ENCODE assay signal across 20 mouse cellular contexts in genomic region chr13:69845592-69845991, GRCm38 (mm10). TPM values are rescaled to one million over a fixed set of nuclear protein-coding genes. Genes with fewer than 3 reads are reported as not detected.
A peak's percentile ranks its signal among the peaks of the same experiment; 100 is the strongest.
DNase-seq lines count a peak whose midpoint lies in the region; ATAC-seq and TF ChIP-seq lines count a peak whose summit lies in the region.
"Had no signal": no experiment of that assay in that cellular context is flagged by ENCODE, and none has a peak within 500 bp of the region (broad histone marks: within the 10 kb centered on the region; RNA-seq: fewer than 3 reads in every experiment).

No protein-coding gene starts in this region.

- no peaks in the 10 kb centered on the region for H3K9me3 ChIP-seq in midbrain, embryonic 14.5 days (ENCODE audit: control insufficient read depth, low read length)
- H3K9me3 ChIP-seq in midbrain, postnatal 0 days (ENCODE audit: low read length) = no peaks in the 10 kb centered on the region
- H3K9me3 ChIP-seq: embryonic facial prominence, embryonic 10.5 days; intestine, embryonic 15.5 days; limb, embryonic 13.5 days; liver, embryonic 15.5 days; midbrain, embryonic 12.5 days had no signal

- H3K27ac ChIP-seq in layer of hippocampus, adult 2 months = no peak overlapping the region
- H3K27ac ChIP-seq in midbrain, embryonic 14.5 days (replicated peaks; ENCODE audit: low read depth, low read length) = no peak overlapping the region
- no peak overlapping the region for H3K27ac ChIP-seq in midbrain, postnatal 0 days (ENCODE audit: low read depth, low read length)
- H3K27ac ChIP-seq: embryonic facial prominence, embryonic 10.5 days; hindbrain, embryonic 14.5 days; intestine, embryonic 15.5 days; limb, embryonic 13.5 days; liver, embryonic 15.5 days; midbrain, embryonic 12.5 days had no signal

- H3K36me3 ChIP-seq in midbrain, embryonic 14.5 days (ENCODE audit: control insufficient read depth, insufficient read depth, low read length) = no peaks in the 10 kb centered on the region
- no peaks in the 10 kb centered on the region for H3K36me3 ChIP-seq in midbrain, postnatal 0 days (ENCODE audit: insufficient read depth, low read length)
- H3K36me3 ChIP-seq: embryonic facial prominence, embryonic 10.5 days; G1E; intestine, embryonic 15.5 days; limb, embryonic 13.5 days; liver, embryonic 15.5 days; midbrain, embryonic 12.5 days had no signal

- no peaks in the 10 kb centered on the region for H3K27me3 ChIP-seq in midbrain, embryonic 14.5 days (ENCODE audit: control insufficient read depth, insufficient read depth, low read length)
- H3K27me3 ChIP-seq in midbrain, postnatal 0 days (ENCODE audit: insufficient read depth, low read length) = no peaks in the 10 kb centered on the region
- H3K27me3 ChIP-seq: intestine, embryonic 15.5 days; limb, embryonic 13.5 days; liver, embryonic 15.5 days; midbrain, embryonic 12.5 days had no signal

- H3K9ac ChIP-seq in midbrain, embryonic 14.5 days (replicated peaks; ENCODE audit: low read length) = no peak overlapping the region
- H3K9ac ChIP-seq in midbrain, postnatal 0 days (replicated peaks; ENCODE audit: low read length, poor library complexity, severe bottlenecking) = no peak overlapping the region
- H3K9ac ChIP-seq: hindbrain, embryonic 14.5 days; intestine, embryonic 15.5 days; limb, embryonic 13.5 days; liver, embryonic 15.5 days; midbrain, embryonic 12.5 days had no signal

- no peaks in the 10 kb centered on the region for H3K4me1 ChIP-seq in midbrain, embryonic 14.5 days (ENCODE audit: control insufficient read depth, insufficient read depth, low read length)
- H3K4me1 ChIP-seq in midbrain, postnatal 0 days (ENCODE audit: insufficient read depth, low read length) = no peaks in the 10 kb centered on the region
- H3K4me1 ChIP-seq: embryonic facial prominence, embryonic 10.5 days; intestine, embryonic 15.5 days; limb, embryonic 13.5 days; liver, embryonic 15.5 days; midbrain, embryonic 12.5 days had no signal

- peak; percentile 39 for DNase-seq in layer of hippocampus, adult 11-12 months (ENCODE audit: low spot score)
- DNase-seq in layer of hippocampus, adult 9-10 months (ENCODE audit: low spot score) = no peak
- DNase-seq in layer of hippocampus, adult 2 months (ENCODE audit: low spot score in 2 of 2) = peak; percentile 36 to 57
- peak; percentile 36 to 86 for DNase-seq in left cerebral cortex, postnatal 25 days (ENCODE audit: low spot score in 2 of 2)
- DNase-seq in right cerebral cortex, postnatal 36 days (ENCODE audit: low spot score in 2 of 2) = peak; percentile 25 to 54
- DNase-seq in midbrain, embryonic 14.5 days = no peak
- DNase-seq in midbrain, postnatal 0 days (ENCODE audit: low spot score) = no peak
- no peak for DNase-seq in liver
- DNase-seq: adrenal gland, postnatal 36 days; gastrocnemius, postnatal 36 days; heart, postnatal 14 days; thymus, adult 2 months had no signal

- H3K4me3 ChIP-seq in layer of hippocampus, adult 2 months = no peak overlapping the region
- no peak overlapping the region for H3K4me3 ChIP-seq in midbrain, embryonic 14.5 days (replicated peaks; ENCODE audit: low read depth, low read length)
- H3K4me3 ChIP-seq in midbrain, postnatal 0 days (ENCODE audit: low read depth, low read length) = no peak overlapping the region
- H3K4me3 ChIP-seq: embryonic facial prominence, embryonic 10.5 days; intestine, embryonic 15.5 days; limb, embryonic 13.5 days; liver, embryonic 15.5 days; midbrain, embryonic 12.5 days had no signal

- WGBS in midbrain, embryonic 14.5 days = 82% methylated on average over 1 of the region's 1 CpGs
- WGBS in midbrain, postnatal 0 days = 64% methylated on average over 1 of the region's 1 CpGs

- ATAC-seq in midbrain, embryonic 14.5 days (ENCODE audit: low FRiP score, low TSS enrichment) = no peak
- no peak for ATAC-seq in midbrain, postnatal 0 days (ENCODE audit: low FRiP score)
- ATAC-seq: intestine, embryonic 15.5 days had no signal

- intact Hi-C loops in left cerebral cortex, postnatal 25 days (cut with DNase I) = no loop called here

- no peak for TF ChIP-seq CTCF in layer of hippocampus, adult 2 months (conservative IDR thresholded peaks at IDR 0.05)
- no peak for TF ChIP-seq CTCF in midbrain, postnatal 0 days (IDR thresholded peaks at IDR 0.05)

- H3K4me2 ChIP-seq in midbrain, embryonic 14.5 days (ENCODE audit: low read length) = no peak overlapping the region
- no peak overlapping the region for H3K4me2 ChIP-seq in midbrain, postnatal 0 days (ENCODE audit: low read depth, low read length, poor library complexity, severe bottlenecking)
- H3K4me2 ChIP-seq: heart, embryonic 11.5 days; hindbrain, embryonic 14.5 days; intestine, embryonic 15.5 days; limb, embryonic 13.5 days; liver, embryonic 15.5 days; midbrain, embryonic 12.5 days had no signal

RNA-seq across cellular contexts. Expression of gene Med10, which starts 43.4 kb away (rescaled TPM):
- total RNA-seq in layer of hippocampus, adult 2 months (2021) = 10 to 100 TPM; 58.0 to 61.4 TPM
- 10 to 100 TPM; 44.7 to 50.8 TPM for total RNA-seq in left cerebral cortex, postnatal 25 days (2021)
- polyA plus RNA-seq in midbrain, embryonic 14.5 days (2014; fragmentation: Nextera tagmentation; extraction: Ambion mirVana) = 145 TPM in 2 replicates
- 47.2 and 50.5 TPM in 2 replicates for total RNA-seq in midbrain, postnatal 0 days (2014; rRNA removed)
- 143 and 144 TPM in 2 replicates for polyA plus RNA-seq in midbrain, postnatal 0 days (2015; fragmentation: Nextera tagmentation; extraction: Ambion mirVana)

Comparison
In these comparisons a context has a peak if more than half of its experiments do, and no peak if none do; other contexts are left out.
1. DNase-seq: peak in layer of hippocampus, adult 11-12 months (single experiment), layer of hippocampus, adult 2 months (2 of 2), left cerebral cortex, postnatal 25 days (2 of 2) and right cerebral cortex, postnatal 36 days (2 of 2); none in layer of hippocampus, adult 9-10 months (single experiment), midbrain, embryonic 14.5 days (single experiment), midbrain, postnatal 0 days (single experiment) and liver (single experiment).